Mouse (Mus musculus): Measurements from ENCODE around the gene Mcpt4.

DNA sequence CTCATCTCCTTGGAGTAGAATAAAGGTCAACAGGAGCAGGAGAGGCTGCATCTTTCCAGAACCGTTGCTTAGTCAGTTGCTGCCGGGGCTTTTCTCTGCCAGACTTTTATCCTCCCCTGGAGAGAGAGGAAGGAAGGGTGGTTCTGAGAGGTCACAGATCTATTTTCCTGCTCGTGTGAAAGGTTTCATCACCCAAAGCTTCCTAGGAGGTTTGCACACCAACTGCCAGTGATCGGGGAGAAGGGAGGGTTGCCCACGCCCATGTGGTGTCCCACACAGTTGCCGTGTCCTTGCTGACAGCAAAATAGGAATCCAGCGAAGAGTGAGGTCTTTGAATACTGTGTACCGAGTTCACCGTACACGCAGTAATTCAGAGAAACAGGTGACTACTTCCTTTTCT is 40.3 kb upstream of the Mcpt4 start, which contains the start of gene Ctsg:
- no peak for TF ChIP-seq CTCF (IDR thresholded peaks at IDR 0.05)
- no peak for TF ChIP-seq EP300 (IDR thresholded peaks at IDR 0.05; ENCODE audit: insufficient read depth, low read depth, low read length)
- no peak for TF ChIP-seq POLR2A (IDR thresholded peaks at IDR 0.05; ENCODE audit: insufficient read depth, low read depth, low read length)
